Comparison of ENCODE assay signal across 8 mouse cellular contexts in the genomic region with DNA sequence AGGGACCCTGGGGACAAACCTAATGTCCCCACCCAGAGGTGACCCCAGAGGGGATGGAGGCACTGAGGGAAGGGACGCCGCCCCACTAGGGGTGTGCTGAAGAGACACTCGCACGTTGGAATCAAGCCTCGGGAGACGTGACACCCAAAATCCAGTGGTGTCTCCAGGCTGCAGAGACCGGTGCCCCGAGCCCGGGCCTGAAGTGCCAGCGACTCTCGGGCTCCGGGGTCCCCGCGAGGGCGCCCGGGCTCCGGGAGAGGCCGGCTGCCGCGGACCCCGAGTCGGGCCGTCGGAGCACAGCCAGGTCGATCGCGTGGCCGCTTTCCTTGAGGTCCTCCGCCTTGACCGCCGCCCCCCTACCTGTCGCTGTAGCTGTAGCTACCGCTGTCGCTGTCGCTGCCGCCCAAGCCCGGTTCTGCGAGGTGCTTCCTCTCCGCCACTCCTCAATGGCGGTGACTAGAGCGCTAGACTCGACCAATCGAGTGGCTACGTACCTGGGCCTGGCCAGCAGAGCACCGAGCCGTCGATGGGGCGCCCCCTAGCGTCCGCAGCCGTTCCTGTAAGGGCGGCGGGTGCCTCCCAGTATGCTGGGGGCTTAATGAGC. TPM values are rescaled to one million over a fixed set of nuclear protein-coding genes. Genes with fewer than 3 reads are reported as not detected.
DNase-seq lines count a peak whose midpoint lies in the region; ATAC-seq and TF ChIP-seq lines count a peak whose summit lies in the region.

A gene (minus strand): TSS at position 447 of the 604 bp plus-strand sequence.

- peak; percentile 97 for ATAC-seq in forebrain, postnatal 0 days
- ATAC-seq in neural tube, embryonic 15.5 days (ENCODE audit: low FRiP score), result peak; percentile 95

- WGBS in forebrain, postnatal 0 days, result under 1% methylated on average over 50 of the region's 53 CpGs
- WGBS in lung, adult 2 months, result under 1% methylated on average over 53 of the region's 53 CpGs
- under 1% methylated on average over 48 of the region's 53 CpGs for WGBS in neural tube, embryonic 15.5 days

- no peaks in the 10 kb centered on the region for H3K9me3 ChIP-seq in MEL (replicated peaks; ENCODE audit: insufficient read depth, low read length)
- H3K9me3 ChIP-seq in forebrain, postnatal 0 days (ENCODE audit: low read length), result no peaks in the 10 kb centered on the region
- H3K9me3 ChIP-seq in neural tube, embryonic 15.5 days (replicated peaks), result no peaks in the 10 kb centered on the region

- peaks cover 22% of the 10 kb centered on the region for H3K79me2 ChIP-seq in MEL (ENCODE audit: control insufficient read depth, insufficient read depth, low read length, poor library complexity)

- peak within 1 kb of the TSS; percentile 70 for H3K4me2 ChIP-seq in forebrain, postnatal 0 days (ENCODE audit: low read depth)
- peak within 1 kb of the TSS; percentile 87 for H3K4me2 ChIP-seq in neural tube, embryonic 15.5 days

- peak; percentile 95 for DNase-seq in MEL (ENCODE audit: low read depth, low spot score)
- DNase-seq in cerebellum, adult 18-20 months, result peak; percentile 89 to 93
- DNase-seq in forebrain, postnatal 0 days, result peak; percentile 95
- peak; percentile 89 to 94 for DNase-seq in heart, postnatal 36 days
- DNase-seq in layer of hippocampus, adult 18-20 months (ENCODE audit: low spot score in 2 of 2), result peak; percentile 85 to 93
- DNase-seq in lung, adult 2 months, result peak; percentile 87
- DNase-seq in testis, postnatal 10 days (ENCODE audit: low spot score), result peak; percentile 97

- peak within 1 kb of the TSS; percentile 40; the same call in 1 of the 2 replicates for H3K27ac ChIP-seq in MEL (ENCODE audit: control insufficient read depth, low read depth, low read length)
- H3K27ac ChIP-seq in forebrain, postnatal 0 days (ENCODE audit: low read depth, low read length), result peak within 1 kb of the TSS; percentile 80
- H3K27ac ChIP-seq in neural tube, embryonic 15.5 days (replicated peaks), result peak within 1 kb of the TSS; percentile 86

- peaks cover 10 to 19% of the 10 kb centered on the region in 2 experiments for H3K4me1 ChIP-seq in MEL (ENCODE audit: control insufficient read depth in 1 of 2, insufficient read depth in 2 of 2, low read length in 2 of 2)
- peaks cover 9% of the 10 kb centered on the region for H3K4me1 ChIP-seq in forebrain, postnatal 0 days (ENCODE audit: insufficient read depth)
- H3K4me1 ChIP-seq in lung, adult 2 months (ENCODE audit: control insufficient read depth, insufficient read depth, low read length), result peaks cover 5% of the 10 kb centered on the region; the same call in 1 of the 2 replicates
- peaks cover 27% of the 10 kb centered on the region for H3K4me1 ChIP-seq in neural tube, embryonic 15.5 days

- intact Hi-C loops in heart, postnatal 36 days (cut with DNase I), result loop anchor here (1.0 to 2.0 kb wide), 2 partner anchors 20 to 304 kb away; no protein-coding TSS in a partner anchor

- TF ChIP-seq POLR2A in MEL (IDR thresholded peaks at IDR 0.05; ENCODE audit: control insufficient read depth in 1 of 2, insufficient read depth in 1 of 2, low read depth in 1 of 2, low read length in 2 of 2, poor library complexity in 1 of 2), result peak; percentile 69 to 74; a peak in 3 of 4 replicates
- TF ChIP-seq POLR2A in lung, adult 2 months (IDR thresholded peaks at IDR 0.05; ENCODE audit: borderline replicate concordance, extremely low read depth, low read depth, low read length), result peak; percentile 81; the same call in 1 of the 2 replicates

- H3K27me3 ChIP-seq in MEL (ENCODE audit: control insufficient read depth in 1 of 2, insufficient read depth in 2 of 2, low read length in 2 of 2), result no peaks in the 10 kb centered on the region
- H3K27me3 ChIP-seq in forebrain, postnatal 0 days (ENCODE audit: insufficient read depth, low read length), result no peaks in the 10 kb centered on the region
- H3K27me3 ChIP-seq in neural tube, embryonic 15.5 days (replicated peaks), result no peaks in the 10 kb centered on the region

- peak in 1 of 2 experiments; percentile 52; a peak in 1 of 4 replicates for TF ChIP-seq EP300 in MEL (IDR thresholded peaks at IDR 0.05; ENCODE audit: low read depth in 1 of 2, low read length in 2 of 2)

- 0 out of 2 replicates have a peak, but pooled peaks have one; percentile 1 for TF ChIP-seq RAD21 in MEL (IDR thresholded peaks at IDR 0.05; ENCODE audit: low read depth, low read length)

- H3K4me3 ChIP-seq in MEL (ENCODE audit: control insufficient read depth in 1 of 2, insufficient read depth in 1 of 2, low read depth in 2 of 2, low read length in 2 of 2), result peak within 1 kb of the TSS; percentile 83 to 98
- peak within 1 kb of the TSS; percentile 97 for H3K4me3 ChIP-seq in forebrain, postnatal 0 days (ENCODE audit: low read depth, low read length)
- peak within 1 kb of the TSS; percentile 77 for H3K4me3 ChIP-seq in lung, adult 2 months (replicated peaks; ENCODE audit: extremely low read depth, low read depth, low read length)
- H3K4me3 ChIP-seq in neural tube, embryonic 15.5 days (replicated peaks), result peak within 1 kb of the TSS; percentile 89

- peak within 1 kb of the TSS; percentile 92 for H3K9ac ChIP-seq in MEL (ENCODE audit: control insufficient read depth, low read depth, low read length, poor library complexity, severe bottlenecking)
- peak within 1 kb of the TSS; percentile 95 for H3K9ac ChIP-seq in forebrain, postnatal 0 days
- H3K9ac ChIP-seq in neural tube, embryonic 15.5 days (replicated peaks), result peak within 1 kb of the TSS; percentile 81

- peak; percentile 70 to 98 (median 89) for TF ChIP-seq CTCF in MEL (IDR thresholded peaks at IDR 0.05 in 2 of 3, conservative IDR thresholded peaks at IDR 0.05 in 1 of 3; ENCODE audit: control insufficient read depth in 1 of 3, insufficient read depth in 1 of 3, low read depth in 2 of 3, low read length in 3 of 3, poor library complexity in 1 of 3, severe bottlenecking in 1 of 3)
- peak; percentile 100 for TF ChIP-seq CTCF in forebrain, postnatal 0 days (IDR thresholded peaks at IDR 0.05; ENCODE audit: low read depth)
- TF ChIP-seq CTCF in lung, adult 2 months (IDR thresholded peaks at IDR 0.05; ENCODE audit: insufficient read depth, low read length), result peak; percentile 67

- peaks cover 2 to 24% of the 10 kb centered on the region in 2 experiments; a peak in 3 of 4 replicates for H3K36me3 ChIP-seq in MEL (ENCODE audit: control insufficient read depth in 1 of 2, insufficient read depth in 2 of 2, low read length in 2 of 2)
- peaks cover under 1% of the 10 kb centered on the region; the same call in 1 of the 2 replicates for H3K36me3 ChIP-seq in forebrain, postnatal 0 days (ENCODE audit: insufficient read depth)
- H3K36me3 ChIP-seq in neural tube, embryonic 15.5 days, result peaks cover 10% of the 10 kb centered on the region

TF ChIP-seq in MEL, 35 proteins besides CTCF, POLR2A, EP300 and RAD21 (continues in another document):
- TF ChIP-seq NRF1 (IDR thresholded peaks at IDR 0.05; ENCODE audit: insufficient read depth, low read depth, low read length, poor library complexity, severe bottlenecking), result 0 out of 2 replicates have a peak, but pooled peaks have one; percentile 38
- TF ChIP-seq USF1 (IDR thresholded peaks at IDR 0.05; ENCODE audit: low read depth, low read length), result 0 out of 2 replicates have a peak, but pooled peaks have one; percentile 36
- no peak for TF ChIP-seq GATA1 (IDR thresholded peaks at IDR 0.05; ENCODE audit: low read depth, low read length)
- no peak for TF ChIP-seq ZKSCAN1 (IDR thresholded peaks at IDR 0.05; ENCODE audit: low read depth, low read length)
- TF ChIP-seq ZC3H11A (IDR thresholded peaks at IDR 0.05; ENCODE audit: low read depth, low read length), result 0 out of 2 replicates have a peak, but pooled peaks have one; percentile 16
- peak; percentile 88 for TF ChIP-seq MXI1 (IDR thresholded peaks at IDR 0.05; ENCODE audit: low read depth, low read length)
- TF ChIP-seq POLR2AphosphoS2 (IDR thresholded peaks at IDR 0.05; ENCODE audit: low read length), result peak; percentile 53; the same call in 1 of the 2 replicates
- TF ChIP-seq MYB (IDR thresholded peaks at IDR 0.05; ENCODE audit: low read depth, low read length), result no peak; the same call in 1 of the 2 replicates
- peak; percentile 58 for TF ChIP-seq ZNF384 (IDR thresholded peaks at IDR 0.05; ENCODE audit: low read depth, low read length)
- TF ChIP-seq ETS1 (IDR thresholded peaks at IDR 0.05; ENCODE audit: low read depth, low read length), result peak; percentile 69; the same call in 1 of the 2 replicates
- no peak for TF ChIP-seq POLR2AphosphoS5 (IDR thresholded peaks at IDR 0.05; ENCODE audit: borderline replicate concordance, low read depth, low read length)
- no peak for TF ChIP-seq TAL1 (IDR thresholded peaks at IDR 0.05; ENCODE audit: low read length)
- TF ChIP-seq USF2 (IDR thresholded peaks at IDR 0.05; ENCODE audit: borderline replicate concordance in 1 of 2, insufficient read depth in 1 of 2, low read depth in 1 of 2, low read length in 2 of 2), result no peak
- TF ChIP-seq CHD2 (IDR thresholded peaks at IDR 0.05; ENCODE audit: low read length), result no peak
- peak; percentile 66; the same call in 1 of the 2 replicates for TF ChIP-seq GABPA (IDR thresholded peaks at IDR 0.05; ENCODE audit: low read depth, low read length)
- TF ChIP-seq KAT2A (conservative IDR thresholded peaks at IDR 0.05; ENCODE audit: low read depth, low read length), result peak; percentile 65; the same call in 1 of the 2 replicates
- TF ChIP-seq E2F4 (IDR thresholded peaks at IDR 0.05; ENCODE audit: borderline replicate concordance, low read depth, low read length), result no peak
- TF ChIP-seq UBTF (IDR thresholded peaks at IDR 0.05; ENCODE audit: borderline replicate concordance, insufficient read depth, low read depth, low read length), result no peak
- no peak for TF ChIP-seq MEF2A (IDR thresholded peaks at IDR 0.05; ENCODE audit: extremely low read depth, insufficient replicate concordance, low read depth, low read length, poor library complexity, severe bottlenecking)
- no peak for TF ChIP-seq CHD1 (IDR thresholded peaks at IDR 0.05; ENCODE audit: low read depth, low read length)
- TF ChIP-seq TCF12 (IDR thresholded peaks at IDR 0.05; ENCODE audit: low read depth, low read length), result peak; percentile 61; the same call in 1 of the 2 replicates
- no peak for TF ChIP-seq TBP (IDR thresholded peaks at IDR 0.05; ENCODE audit: low read depth, low read length)

RNA-seq across cellular contexts. Expression of the gene that starts here (rescaled TPM):
- total RNA-seq in MEL (2012; rRNA removed), result 8.9 and 10.0 TPM in 2 replicates
- 10 to 100 TPM; 13.2 to 14.5 TPM for polyA plus RNA-seq in MEL (2012; ENCODE audit: insufficient read depth in 1 of 2, insufficient read length in 2 of 2, low read depth in 1 of 2, low replicate concordance in 2 of 2, missing spikeins in 1 of 2)
- 28.3 and 30.8 TPM in 2 replicates for total RNA-seq in forebrain, postnatal 0 days (2014; rRNA removed)
- polyA plus RNA-seq in forebrain, postnatal 0 days (2015; fragmentation: Nextera tagmentation; extraction: Ambion mirVana), result 6.2 and 6.4 TPM in 2 replicates
- total RNA-seq in heart, postnatal 36 days (2021), result 10 to 100 TPM; 70.1 to 73.5 TPM
- 10 to 100 TPM; 62.2 to 72.8 TPM for total RNA-seq in layer of hippocampus, adult 18-20 months (2021)
- 10.6 and 15.7 TPM in 2 replicates for polyA plus RNA-seq in lung, adult 2 months (2012; rRNA removed)
- 7.8 and 8.3 TPM in 2 replicates for polyA plus RNA-seq in neural tube, embryonic 15.5 days (2015; fragmentation: Nextera tagmentation; extraction: Ambion mirVana)

Comparison
In these comparisons a context has a peak if more than half of its experiments do, and no peak if none do; other contexts are left out.
1. Peak in every context shown above with its lines: DNase-seq, ATAC-seq, H3K4me3 ChIP-seq and H3K27ac ChIP-seq.